Mouse (Mus musculus): ENCODE results near the gene Ntng1.

- TF ChIP-seq CTCF (IDR thresholded peaks at IDR 0.05; ENCODE audit: extremely low read depth, insufficient read depth, insufficient read length, insufficient replicate concordance) (no peak), POLR2A (IDR thresholded peaks at IDR 0.05; ENCODE audit: low read depth, low read length) (no peak)
Observed at GRCm38 (mm10) chr3:109962631-109963030, 181.2 kb downstream of the Ntng1 start.
